Mouse (Mus musculus) cerebellum, adult 2 months (tissue): ENCODE results near the gene Aggf1.

Experiments used
- CTCF ChIP-seq: fragments of 200-500 bp; IDR thresholded peaks from 2 replicates; pipeline ENCODE4 v1.5.1; 2011; ENCODE audit warnings: low read depth, mild to moderate bottlenecking, control low read depth, low read length, moderate library complexity, borderline replicate concordance; ENCODE audit not compliant: insufficient read depth
- POLR2A ChIP-seq: fragments of 200-500 bp; IDR thresholded peaks from 2 replicates; pipeline ENCODE4 v1.6.1; 2011; ENCODE audit warnings: low read length, control low read depth, borderline replicate concordance; ENCODE audit not compliant: insufficient read depth

DNA sequence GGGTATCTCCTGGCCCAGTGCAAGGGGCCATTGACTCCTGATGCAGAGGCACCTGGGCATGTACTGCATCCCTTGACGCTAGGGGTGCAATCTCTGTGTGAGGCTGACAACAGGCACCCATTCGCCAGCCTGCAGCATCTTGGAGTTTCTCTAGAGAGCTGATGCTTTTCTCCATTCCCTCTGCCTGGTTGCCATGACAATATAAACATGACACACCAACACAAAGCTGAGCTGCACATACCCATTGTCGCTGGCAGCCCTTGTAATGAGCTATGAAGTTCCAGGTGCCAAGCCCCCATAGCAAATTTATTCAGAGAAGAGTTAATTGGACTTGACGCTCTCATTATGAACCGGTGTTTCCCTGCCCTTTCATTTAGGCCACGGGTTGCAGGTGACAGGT is 63.1 kb downstream of the Aggf1 start:
- TF ChIP-seq CTCF (no peak), POLR2A (no peak)
